Comparison of ENCODE assay signal across 8 mouse cellular contexts in genomic region chr6:71823085-71823484, GRCm38 (mm10). TPM values are rescaled to one million over a fixed set of nuclear protein-coding genes. Genes with fewer than 3 reads are reported as not detected.
DNase-seq lines count a peak whose midpoint lies in the region; ATAC-seq and TF ChIP-seq lines count a peak whose summit lies in the region.

No protein-coding gene starts in this region.

- H3K27me3 ChIP-seq in kidney, postnatal 0 days (ENCODE audit: insufficient read depth, low read length) = no peaks in the 10 kb centered on the region
- no peaks in the 10 kb centered on the region for H3K27me3 ChIP-seq in embryonic facial prominence, embryonic 13.5 days
- H3K27me3 ChIP-seq in limb, embryonic 10.5 days (ENCODE audit: low read depth, poor library complexity, severe bottlenecking) = no peaks in the 10 kb centered on the region

- H3K27ac ChIP-seq in kidney, postnatal 0 days = no peak overlapping the region
- H3K27ac ChIP-seq in embryonic facial prominence, embryonic 13.5 days = peak overlapping the region; percentile 48
- H3K27ac ChIP-seq in limb, embryonic 10.5 days = peak overlapping the region; percentile 79

- H3K4me3 ChIP-seq in kidney, postnatal 0 days (replicated peaks; ENCODE audit: low read depth, low read length) = peak overlapping the region; percentile 62
- H3K4me3 ChIP-seq in embryonic facial prominence, embryonic 13.5 days = peak overlapping the region; percentile 68
- H3K4me3 ChIP-seq in limb, embryonic 10.5 days = peak overlapping the region; percentile 71

- H3K9ac ChIP-seq in kidney, postnatal 0 days (ENCODE audit: low read depth, low read length) = peak overlapping the region; percentile 61
- H3K9ac ChIP-seq in embryonic facial prominence, embryonic 13.5 days = peak overlapping the region; percentile 74

- no peaks in the 10 kb centered on the region; the same call in 1 of the 2 replicates for H3K4me1 ChIP-seq in kidney, postnatal 0 days (replicated peaks; ENCODE audit: insufficient read depth, low read length)
- peaks cover 11% of the 10 kb centered on the region for H3K4me1 ChIP-seq in embryonic facial prominence, embryonic 13.5 days
- H3K4me1 ChIP-seq in limb, embryonic 10.5 days = peaks cover 12% of the 10 kb centered on the region

- H3K4me2 ChIP-seq in kidney, postnatal 0 days (ENCODE audit: low read length) = peak overlapping the region; percentile 66
- peak overlapping the region; percentile 76 for H3K4me2 ChIP-seq in embryonic facial prominence, embryonic 13.5 days

- no peak for TF ChIP-seq CTCF in kidney, postnatal 0 days (IDR thresholded peaks at IDR 0.05; ENCODE audit: low read depth)

- 3% methylated on average over 7 of the region's 7 CpGs for WGBS in kidney, postnatal 0 days
- 2% methylated on average over 7 of the region's 7 CpGs for WGBS in embryonic facial prominence, embryonic 13.5 days
- WGBS in limb, embryonic 10.5 days = 3% methylated on average over 7 of the region's 7 CpGs

- H3K9me3 ChIP-seq in kidney, postnatal 0 days (replicated peaks; ENCODE audit: low read length) = no peaks in the 10 kb centered on the region
- no peaks in the 10 kb centered on the region for H3K9me3 ChIP-seq in embryonic facial prominence, embryonic 13.5 days
- no peaks in the 10 kb centered on the region for H3K9me3 ChIP-seq in limb, embryonic 10.5 days (replicated peaks)

- peaks cover 6% of the 10 kb centered on the region for H3K36me3 ChIP-seq in kidney, postnatal 0 days (ENCODE audit: insufficient read depth, low read length)
- H3K36me3 ChIP-seq in embryonic facial prominence, embryonic 13.5 days = peaks cover 6% of the 10 kb centered on the region
- H3K36me3 ChIP-seq in limb, embryonic 10.5 days = peaks cover 7% of the 10 kb centered on the region

- ATAC-seq in kidney, postnatal 0 days (replicated peaks; ENCODE audit: low FRiP score, low read depth) = no peak
- no peak for ATAC-seq in embryonic facial prominence, embryonic 13.5 days (ENCODE audit: insufficient number of reproducible peaks, insufficient read depth, low FRiP score, low TSS enrichment, low read depth)

- no peak for DNase-seq in kidney, postnatal 0 days (ENCODE audit: low spot score)
- DNase-seq in kidney, adult 8-10 months = no peak
- no peak for DNase-seq in limb, embryonic 10.5 days (ENCODE audit: low spot score)
- DNase-seq in neural tube, embryonic 10.5 days (ENCODE audit: extremely low spot score, low spot score) = peak; percentile 16
- no peak for DNase-seq in T-cell, adult 2 months (ENCODE audit: low spot score)
- no peak for DNase-seq in cerebellum, adult 8-10 months
- DNase-seq in urinary bladder, postnatal 36 days (ENCODE audit: low spot score in 2 of 2) = no peak

RNA-seq across cellular contexts. Expression of gene Mrpl35, which starts 3.7 kb away (rescaled TPM):
- polyA plus RNA-seq in kidney, postnatal 0 days (2015; fragmentation: Nextera tagmentation; extraction: Ambion mirVana) = 85.6 and 86.4 TPM in 2 replicates
- 59.3 and 60.8 TPM in 2 replicates for polyA plus RNA-seq in embryonic facial prominence, embryonic 13.5 days (2015; fragmentation: Nextera tagmentation; extraction: Ambion mirVana)
- 70.7 and 80.4 TPM in 2 replicates for polyA plus RNA-seq in limb, embryonic 10.5 days (2016; fragmentation: Nextera tagmentation; extraction: Ambion mirVana)

RNA-seq across cellular contexts. Expression of gene Immt, which starts 8.0 kb away (rescaled TPM):
- polyA plus RNA-seq in kidney, postnatal 0 days (2015; fragmentation: Nextera tagmentation; extraction: Ambion mirVana) = 222 and 244 TPM in 2 replicates
- polyA plus RNA-seq in embryonic facial prominence, embryonic 13.5 days (2015; fragmentation: Nextera tagmentation; extraction: Ambion mirVana) = 152 and 170 TPM in 2 replicates
- 231 and 240 TPM in 2 replicates for polyA plus RNA-seq in limb, embryonic 10.5 days (2016; fragmentation: Nextera tagmentation; extraction: Ambion mirVana)
